Mouse (Mus musculus): ENCODE results near the gene Nsmce4a.

- TF ChIP-seq POLR2A (IDR thresholded peaks at IDR 0.05; ENCODE audit: control insufficient read depth in 1 of 2, insufficient read depth in 1 of 2, low read depth in 1 of 2, low read length in 2 of 2, poor library complexity in 1 of 2) (no peak), CTCF (IDR thresholded peaks at IDR 0.05 in 2 of 3, conservative IDR thresholded peaks at IDR 0.05 in 1 of 3; ENCODE audit: control insufficient read depth in 1 of 3, insufficient read depth in 1 of 3, low read depth in 2 of 3, low read length in 3 of 3, poor library complexity in 1 of 3, severe bottlenecking in 1 of 3) (no peak), MYB (IDR thresholded peaks at IDR 0.05; ENCODE audit: low read depth, low read length) (no peak), MAZ (IDR thresholded peaks at IDR 0.05; ENCODE audit: low read depth, low read length) (no peak), MAFK (IDR thresholded peaks at IDR 0.05; ENCODE audit: borderline replicate concordance, low read depth, low read length) (no peak), TBP (IDR thresholded peaks at IDR 0.05; ENCODE audit: low read depth, low read length) (no peak), SIN3A (IDR thresholded peaks at IDR 0.05; ENCODE audit: low read length) (no peak), GATA1 (IDR thresholded peaks at IDR 0.05; ENCODE audit: low read depth, low read length) (no peak)
Observed at GRCm38 (mm10) chr7:130578066-130578465, 5.1 kb upstream of the Nsmce4a start.

Measured in MEL (cell line).